Comparison of ENCODE assay signal across 8 mouse cellular contexts in genomic region chr7:84018291-84019266, GRCm38 (mm10).
DNase-seq lines count a peak whose midpoint lies in the region; ATAC-seq and TF ChIP-seq lines count a peak whose summit lies in the region.

No protein-coding gene starts in this region.

- H3K4me3 ChIP-seq in heart, embryonic 10.5 days, result no peak overlapping the region
- no peak overlapping the region for H3K4me3 ChIP-seq in kidney, embryonic 15.5 days (replicated peaks)
- no peak overlapping the region for H3K4me3 ChIP-seq in small intestine, adult 2 months (ENCODE audit: low read depth, low read length)
- H3K4me3 ChIP-seq in hindbrain, embryonic 12.5 days, result no peak overlapping the region

- no peaks in the 10 kb centered on the region for H3K36me3 ChIP-seq in heart, embryonic 10.5 days
- H3K36me3 ChIP-seq in kidney, embryonic 15.5 days, result no peaks in the 10 kb centered on the region
- no peaks in the 10 kb centered on the region for H3K36me3 ChIP-seq in small intestine, adult 2 months (ENCODE audit: control insufficient read depth, insufficient read depth, low read length)
- no peaks in the 10 kb centered on the region for H3K36me3 ChIP-seq in hindbrain, embryonic 12.5 days

- no peak overlapping the region for H3K9ac ChIP-seq in kidney, embryonic 15.5 days
- no peak overlapping the region for H3K9ac ChIP-seq in hindbrain, embryonic 12.5 days

- H3K9me3 ChIP-seq in heart, embryonic 10.5 days, result no peaks in the 10 kb centered on the region
- H3K9me3 ChIP-seq in kidney, embryonic 15.5 days (replicated peaks), result no peaks in the 10 kb centered on the region
- no peaks in the 10 kb centered on the region for H3K9me3 ChIP-seq in hindbrain, embryonic 12.5 days (replicated peaks)

- peak; percentile 59 for ATAC-seq in kidney, embryonic 15.5 days (replicated peaks; ENCODE audit: low FRiP score)
- ATAC-seq in hindbrain, embryonic 12.5 days (ENCODE audit: low FRiP score), result no peak

- no peak overlapping the region for H3K4me2 ChIP-seq in kidney, embryonic 15.5 days
- H3K4me2 ChIP-seq in hindbrain, embryonic 12.5 days (replicated peaks), result no peak overlapping the region

- 59% methylated on average over 5 of the region's 5 CpGs for WGBS in heart, embryonic 10.5 days
- 54% methylated on average over 5 of the region's 5 CpGs for WGBS in kidney, embryonic 15.5 days
- 18% methylated on average over 5 of the region's 5 CpGs for WGBS in small intestine, adult 2 months
- 83% methylated on average over 5 of the region's 5 CpGs for WGBS in hindbrain, embryonic 12.5 days

- H3K4me1 ChIP-seq in heart, embryonic 10.5 days, result peaks cover 15% of the 10 kb centered on the region; the same call in 1 of the 2 replicates
- peaks cover 16% of the 10 kb centered on the region for H3K4me1 ChIP-seq in kidney, embryonic 15.5 days
- peaks cover 32% of the 10 kb centered on the region; the same call in 1 of the 2 replicates for H3K4me1 ChIP-seq in small intestine, adult 2 months (ENCODE audit: control insufficient read depth, insufficient read depth, insufficient read length, low read length)
- 0 out of 2 replicates have a peak, but pooled peaks cover 3% of the 10 kb centered on the region for H3K4me1 ChIP-seq in hindbrain, embryonic 12.5 days

- DNase-seq in heart, adult 11 months, result peak; percentile 97
- DNase-seq in heart, embryonic 10.5 days (ENCODE audit: low spot score), result no peak
- peak; percentile 50 for DNase-seq in gastrocnemius, postnatal 25 days
- no peak for DNase-seq in B cell, adult 2 months
- no peak for DNase-seq in embryo, embryonic 10.5 days (ENCODE audit: low spot score)

- TF ChIP-seq POLR2A in small intestine, adult 2 months (IDR thresholded peaks at IDR 0.05; ENCODE audit: low read depth, low read length), result no peak

- H3K27ac ChIP-seq in heart, embryonic 10.5 days, result no peak overlapping the region
- H3K27ac ChIP-seq in kidney, embryonic 15.5 days, result peak overlapping the region; percentile 77
- H3K27ac ChIP-seq in small intestine, adult 2 months (ENCODE audit: insufficient read depth, low read depth, low read length), result peak overlapping the region; percentile 78
- H3K27ac ChIP-seq in hindbrain, embryonic 12.5 days, result no peak overlapping the region

- no peak for TF ChIP-seq CTCF in small intestine, adult 2 months (IDR thresholded peaks at IDR 0.05; ENCODE audit: extremely low read depth, insufficient read length, insufficient replicate concordance, low read depth, low read length)

- H3K27me3 ChIP-seq in heart, embryonic 10.5 days (ENCODE audit: insufficient read depth, poor library complexity, severe bottlenecking), result peaks cover 11% of the 10 kb centered on the region
- H3K27me3 ChIP-seq in kidney, embryonic 15.5 days, result no peaks in the 10 kb centered on the region
- no peaks in the 10 kb centered on the region for H3K27me3 ChIP-seq in small intestine, adult 2 months (ENCODE audit: control insufficient read depth, insufficient read depth, low read length)
- H3K27me3 ChIP-seq in hindbrain, embryonic 12.5 days, result no peaks in the 10 kb centered on the region

Comparison
In these comparisons a context has a peak if more than half of its experiments do, and no peak if none do; other contexts are left out.
1. DNase-seq: peak in heart, adult 11 months (single experiment) and gastrocnemius, postnatal 25 days (single experiment); none in heart, embryonic 10.5 days (single experiment), B cell, adult 2 months (0 of 2) and embryo, embryonic 10.5 days (single experiment).
2. H3K27ac ChIP-seq: peak in kidney, embryonic 15.5 days (single experiment) and small intestine, adult 2 months (single experiment); none in heart, embryonic 10.5 days (single experiment) and hindbrain, embryonic 12.5 days (single experiment).